Mouse (Mus musculus) mouse trophoblast stem cell (cell line): ENCODE measurements around the gene Carnmt1.
"Not testable (repeated sequence)": the region's sequence is repeated elsewhere in the genome, so short reads cannot be mapped to it uniquely, and the experiment has no call there.

Experiments
- in situ Hi-C, 2 experiments: fragments of 300-500 bp; cut with MseI, MboI; formaldehyde crosslinking; loops; 2 replicates in 1 of 2; 3 replicates in 1 of 2; pipeline ENCODE4 v1.15.1; 2025

Gene Carnmt1

GRCm38 (mm10) chr19:18712866-18713300, 42.3 kb downstream of the Carnmt1 start, which contains the start of gene D030056L22Rik:
Gene D030056L22Rik, plus strand, starts transcription at chr19:18713193.
- in situ Hi-C loops: no loop called here

DNA sequence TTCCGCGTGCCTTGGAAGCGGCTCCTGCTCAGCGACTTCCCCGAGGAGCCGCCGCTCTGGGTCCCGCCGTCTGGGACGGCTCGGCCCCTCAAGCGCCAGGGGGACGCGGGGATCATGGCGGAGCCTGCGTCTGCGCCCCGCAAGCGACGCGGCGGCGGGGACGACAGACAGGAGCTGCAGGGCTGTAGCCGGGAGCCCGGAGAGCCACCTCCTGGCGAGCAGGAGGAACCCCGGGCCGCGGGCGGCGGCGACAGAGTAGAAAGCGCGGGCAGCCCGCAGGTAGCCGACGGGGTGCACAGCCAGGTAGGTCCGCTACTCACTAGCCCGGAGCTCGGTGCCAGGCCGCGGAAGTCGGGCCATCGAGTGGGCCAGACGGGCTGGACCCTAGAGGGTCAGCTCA, 42.8 kb downstream of the Carnmt1 start:
- in situ Hi-C loops: not testable (repeated sequence)

GRCm38 (mm10) chr19:18716374-18716773, 45.8 kb downstream of the Carnmt1 start:
- in situ Hi-C loops: no loop called here

DNA sequence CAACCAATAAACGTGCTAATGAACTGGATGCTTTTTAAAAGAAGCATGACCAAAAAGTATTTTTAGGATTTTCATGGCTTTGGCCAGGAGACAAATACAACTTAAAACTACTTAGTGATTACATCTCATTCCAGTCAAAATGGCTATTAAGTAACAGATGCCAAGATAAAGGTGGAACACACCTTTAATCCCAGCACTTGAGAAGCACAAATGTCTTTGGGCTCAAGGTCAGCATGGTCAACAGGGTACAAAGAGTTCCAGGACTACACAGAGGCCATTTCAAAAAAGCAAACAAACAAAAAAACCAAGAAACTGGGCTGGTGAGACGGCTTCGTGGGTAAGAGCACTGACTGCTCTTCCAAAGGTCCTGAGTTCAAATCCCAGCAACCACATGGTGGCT, 49.8 kb downstream of the Carnmt1 start:
- in situ Hi-C loops: no loop called here

GRCm38 (mm10) chr19:18725186-18725585, 54.6 kb downstream of the Carnmt1 start:
- in situ Hi-C loops: loop anchor here in 1 of 2 experiments (25.0 kb wide), 1 partner anchor 112 kb away; no protein-coding TSS in a partner anchor

DNA sequence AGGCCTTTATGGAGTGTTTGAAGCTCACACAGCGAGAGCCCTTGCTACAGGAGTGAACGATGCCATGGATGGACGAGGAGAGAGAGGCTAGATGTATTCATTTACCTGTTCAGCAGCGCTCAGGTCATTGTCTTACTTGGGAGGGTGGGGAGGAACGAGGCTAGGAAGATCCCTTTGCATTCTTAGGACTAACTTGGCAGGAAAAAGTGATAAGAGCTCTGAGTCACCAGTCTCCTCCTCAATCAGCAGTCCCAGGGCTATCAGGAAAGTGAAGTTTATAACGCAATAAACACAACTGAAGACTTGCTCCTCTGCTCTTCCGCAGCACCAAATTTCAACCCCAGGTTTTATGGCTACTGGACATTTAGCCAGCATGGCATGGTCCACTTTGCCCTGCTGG, 59.7 kb downstream of the Carnmt1 start:
- in situ Hi-C loops: loop anchor here (10.0 to 25.0 kb wide), 2 partner anchors 105 to 107 kb away; no protein-coding TSS in a partner anchor

- in situ Hi-C loops: loop anchor here (10.0 to 25.0 kb wide), 2 partner anchors 104 to 106 kb away; no protein-coding TSS in a partner anchor
Observed at GRCm38 (mm10) chr19:18731077-18731476, 60.5 kb downstream of the Carnmt1 start.

DNA sequence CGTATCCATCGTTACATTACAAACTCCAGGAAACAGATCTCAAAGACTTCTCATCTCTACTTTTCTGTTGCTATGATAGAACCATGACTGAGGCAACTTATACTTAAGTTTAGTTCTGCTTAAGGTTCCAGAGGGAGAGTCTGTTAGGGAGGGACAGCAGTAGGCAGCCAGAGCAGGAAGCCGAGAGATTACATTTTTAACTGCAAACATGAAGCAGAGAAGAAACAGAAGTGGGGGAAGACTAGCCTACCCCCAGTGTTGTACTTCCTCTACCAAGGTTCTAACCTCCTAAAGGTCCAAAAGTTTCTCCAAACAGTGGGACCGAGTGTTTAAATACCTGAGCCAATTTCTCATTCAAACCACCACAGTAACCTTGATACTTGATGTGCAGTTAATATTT, 65.3 kb downstream of the Carnmt1 start:
- in situ Hi-C loops: loop anchor here (10.0 to 25.0 kb wide), 2 partner anchors 99 to 101 kb away; no protein-coding TSS in a partner anchor

DNA sequence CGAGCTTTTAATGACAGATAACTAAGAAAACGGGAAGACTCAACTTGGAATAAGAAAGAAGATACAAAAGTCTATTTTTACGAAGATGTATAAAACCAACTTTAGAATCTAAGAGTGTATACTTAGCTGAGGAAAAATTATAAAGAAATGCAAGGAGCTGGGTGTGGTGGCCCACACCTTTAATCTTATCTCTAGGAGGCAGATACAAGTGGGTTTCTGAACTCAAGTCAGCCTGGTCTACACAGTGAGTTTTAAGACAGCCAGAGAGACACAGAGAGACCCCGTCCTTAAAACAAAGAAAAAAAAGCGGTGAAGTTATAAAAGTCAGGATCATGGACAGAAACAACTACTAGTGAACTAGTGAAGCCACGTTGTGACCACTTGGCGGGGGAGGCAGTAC, 68.6 kb downstream of the Carnmt1 start:
- in situ Hi-C loops: loop anchor here (10.0 to 25.0 kb wide), 2 partner anchors 96 to 98 kb away; no protein-coding TSS in a partner anchor

DNA sequence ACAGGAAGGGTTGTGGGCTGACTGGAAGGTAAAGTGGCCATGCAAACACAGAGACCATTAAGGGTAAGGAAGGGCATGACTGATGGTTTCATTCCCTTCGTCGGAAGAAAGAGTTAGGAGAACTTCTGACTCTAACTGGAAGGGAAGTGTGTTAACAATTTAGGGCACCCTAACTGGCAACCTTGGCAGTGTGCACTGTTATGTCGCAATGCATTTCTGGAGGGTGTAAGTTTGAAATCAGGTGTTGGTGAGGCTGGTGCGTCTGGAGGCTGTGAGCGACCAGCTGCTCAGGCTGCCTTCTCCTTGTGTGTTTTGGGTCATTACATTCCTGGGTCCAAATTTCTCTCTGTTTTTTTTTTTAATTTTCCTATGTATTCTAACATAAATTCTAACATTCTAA, 73.4 kb downstream of the Carnmt1 start:
- in situ Hi-C loops: loop anchor here in 1 of 2 experiments (25.0 kb wide), 1 partner anchor 93 kb away; no protein-coding TSS in a partner anchor

GRCm38 (mm10) chr19:18746576-18747340, 76.2 kb downstream of the Carnmt1 start:
- in situ Hi-C loops: loop anchor here in 1 of 2 experiments (25.0 kb wide), 1 partner anchor 91 kb away; no protein-coding TSS in a partner anchor

GRCm38 (mm10) chr19:18747379-18747778, 76.8 kb downstream of the Carnmt1 start:
- in situ Hi-C loops: loop anchor here in 1 of 2 experiments (25.0 kb wide), 1 partner anchor 90 kb away; no protein-coding TSS in a partner anchor

DNA sequence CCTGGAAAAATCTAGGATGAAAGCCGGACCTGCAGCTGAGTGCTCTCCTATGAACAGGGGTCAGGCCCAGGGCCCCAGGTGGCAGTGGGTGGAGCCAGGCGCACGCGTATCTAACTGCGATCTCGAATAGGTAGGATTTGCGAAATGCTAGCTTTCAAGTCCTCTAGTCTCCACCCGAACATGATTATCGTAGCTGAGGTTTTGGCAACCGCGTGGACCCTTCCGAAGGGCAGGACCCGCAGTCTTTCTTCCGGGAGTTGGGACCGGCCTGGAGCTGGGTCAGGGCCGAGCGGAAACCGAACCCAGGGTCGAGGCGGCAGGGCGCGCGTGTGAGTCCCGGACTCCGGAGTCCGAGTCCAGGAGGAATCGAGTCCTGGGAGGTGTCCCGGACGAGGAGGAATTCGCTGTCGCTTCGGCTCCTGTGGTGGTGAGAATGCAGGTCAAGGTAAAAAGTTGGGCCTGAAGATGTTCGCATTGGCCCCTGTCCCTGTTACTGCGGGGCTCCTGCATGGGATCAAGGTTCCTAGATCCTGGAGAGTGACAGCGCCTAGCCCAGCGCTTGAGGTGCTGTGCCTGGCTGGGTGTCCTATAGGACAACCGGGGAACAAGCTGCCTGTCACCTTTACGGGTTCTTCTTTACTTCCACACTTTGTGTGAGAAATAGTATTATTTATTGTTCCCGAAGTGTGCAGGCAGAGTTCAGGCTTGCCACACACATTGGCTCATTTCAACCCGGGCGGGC, 79.2 kb downstream of the Carnmt1 start, which contains the start of gene Trpm6:
Trpm6 (plus strand) TSS at position 386 of the 742 bp plus-strand sequence.
- in situ Hi-C loops: loop anchor here in 1 of 2 experiments (25.0 kb wide), 1 partner anchor 88 kb away; no protein-coding TSS in a partner anchor
